Mouse (Mus musculus): ENCODE measurements around the gene Eef1akmt3. TPM values are rescaled to one million over a fixed set of nuclear protein-coding genes. Genes with fewer than 3 reads are reported as not detected.
"Not testable (repeated sequence)": the region's sequence is repeated elsewhere in the genome, so short reads cannot be mapped to it uniquely, and the experiment has no call there.

The Eef1akmt3 gene
- total RNA-seq (2021), result under 1 TPM in 1 of 2 experiments, not detected in 1; 0.11 TPM

DNA sequence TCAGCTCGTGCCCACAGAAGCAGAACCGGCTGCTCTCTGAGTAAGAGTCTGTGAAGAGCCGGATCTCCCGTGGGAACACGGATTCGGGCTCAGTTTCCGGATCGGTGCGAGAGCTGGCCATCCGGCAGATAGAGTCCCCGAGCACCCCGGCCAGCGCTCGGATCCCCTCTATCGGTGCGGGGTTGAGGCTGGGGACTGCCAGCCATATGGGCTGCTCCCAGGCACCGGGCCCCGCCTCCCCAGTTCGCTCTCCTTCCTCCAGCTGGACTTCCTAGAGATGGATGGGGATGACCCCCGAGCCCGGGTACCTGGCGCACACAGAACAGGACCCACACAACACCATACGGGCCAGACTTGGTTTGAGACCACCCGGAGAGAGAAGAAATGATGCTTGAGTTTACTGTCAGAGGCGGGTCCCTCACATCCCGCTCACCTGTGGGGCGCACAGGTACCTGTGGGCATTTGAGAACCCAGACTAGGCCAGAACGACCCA lies at the start of gene Eef1akmt3, which contains the start of gene Mettl1:
Gene Eef1akmt3 (minus strand): TSS at position 240 of the 493 bp plus-strand sequence.
Gene Mettl1 (plus strand): TSS at position 141 of the 493 bp plus-strand sequence.
- no peak for DNase-seq (ENCODE audit: low spot score)
- intact Hi-C loops (cut with DNase I), result no loop called here

DNA sequence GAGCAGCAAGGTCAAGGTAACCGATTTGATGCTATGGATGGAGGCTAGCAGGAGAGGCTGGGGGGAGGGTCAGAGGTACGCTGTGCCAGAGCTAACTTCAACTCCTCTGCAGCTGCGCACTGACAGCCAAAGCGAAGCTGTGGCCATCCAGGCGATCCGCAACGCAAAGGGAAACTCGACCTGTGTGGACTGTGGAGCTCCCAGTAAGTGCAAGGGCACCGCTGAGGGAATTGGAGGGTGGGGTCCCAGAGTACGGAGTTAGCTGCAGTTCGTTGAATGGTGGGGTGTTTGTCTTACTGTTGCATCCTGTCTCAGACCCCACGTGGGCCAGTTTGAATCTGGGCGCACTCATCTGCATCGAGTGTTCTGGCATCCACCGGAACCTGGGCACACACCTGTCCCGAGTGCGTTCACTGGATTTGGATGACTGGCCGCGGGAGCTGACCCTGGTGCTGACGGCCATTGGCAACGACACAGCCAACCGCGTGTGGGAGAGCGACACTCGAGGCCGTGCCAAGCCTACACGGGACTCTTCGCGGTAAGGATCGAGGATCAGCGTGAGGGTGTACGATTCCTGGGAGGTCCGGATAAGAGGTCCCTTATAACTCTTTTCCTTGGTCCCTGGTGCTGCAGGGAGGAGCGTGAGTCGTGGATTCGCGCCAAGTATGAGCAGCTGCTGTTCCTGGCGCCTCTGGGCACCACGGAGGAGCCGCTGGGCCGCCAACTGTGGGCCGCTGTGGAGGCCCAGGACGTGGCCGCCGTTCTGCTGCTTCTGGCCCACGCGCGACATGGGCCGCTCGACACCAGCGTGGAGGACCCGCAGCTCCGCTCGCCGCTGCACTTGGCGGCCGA lies 49.5 kb upstream of the Eef1akmt3 start:
- intact Hi-C loops (cut with DNase I), result no loop called here
- DNase-seq (ENCODE audit: low spot score), result no peak

DNA sequence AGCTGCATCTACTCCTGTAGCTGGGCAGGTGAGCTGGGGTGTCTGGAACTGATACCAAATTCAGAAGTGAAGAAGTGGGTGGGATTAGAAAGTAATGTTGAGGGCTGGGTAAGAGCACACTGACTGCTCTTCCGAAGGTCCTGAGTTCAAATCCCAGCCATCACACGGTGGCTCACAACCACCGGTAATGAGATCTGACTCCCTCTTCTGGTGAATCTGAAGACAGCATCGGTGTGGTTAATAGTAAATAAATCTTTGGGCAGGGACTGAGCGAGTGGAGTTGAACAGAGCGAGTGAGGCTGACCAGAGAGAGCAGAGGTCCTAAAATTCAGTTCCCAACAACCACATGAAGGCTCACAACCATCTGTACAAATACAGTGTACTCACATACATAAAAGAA lies 44.3 kb upstream of the Eef1akmt3 start:
- no peak for DNase-seq (ENCODE audit: low spot score)
- intact Hi-C loops (cut with DNase I), result no loop called here

DNA sequence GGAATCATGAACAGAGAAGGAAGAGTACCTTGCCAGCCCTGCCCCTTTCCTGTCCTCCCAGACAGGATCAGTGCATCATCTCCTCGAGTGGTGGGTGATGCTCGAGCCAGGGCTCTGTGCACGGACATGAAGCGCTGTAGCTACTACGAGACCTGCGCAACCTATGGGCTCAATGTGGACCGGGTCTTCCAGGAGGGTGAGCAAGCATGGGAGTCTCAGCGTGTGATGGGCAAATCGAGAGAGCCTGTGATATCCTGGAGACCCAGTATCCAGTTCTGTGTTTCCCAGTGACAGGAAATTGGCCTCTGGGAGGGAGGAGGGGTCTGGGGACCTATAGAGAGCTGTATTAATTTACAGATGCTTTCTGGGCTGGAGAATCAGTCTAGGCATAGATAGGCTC lies 43.7 kb upstream of the Eef1akmt3 start:
- intact Hi-C loops (cut with DNase I), result no loop called here
- no peak for DNase-seq (ENCODE audit: low spot score)

DNA sequence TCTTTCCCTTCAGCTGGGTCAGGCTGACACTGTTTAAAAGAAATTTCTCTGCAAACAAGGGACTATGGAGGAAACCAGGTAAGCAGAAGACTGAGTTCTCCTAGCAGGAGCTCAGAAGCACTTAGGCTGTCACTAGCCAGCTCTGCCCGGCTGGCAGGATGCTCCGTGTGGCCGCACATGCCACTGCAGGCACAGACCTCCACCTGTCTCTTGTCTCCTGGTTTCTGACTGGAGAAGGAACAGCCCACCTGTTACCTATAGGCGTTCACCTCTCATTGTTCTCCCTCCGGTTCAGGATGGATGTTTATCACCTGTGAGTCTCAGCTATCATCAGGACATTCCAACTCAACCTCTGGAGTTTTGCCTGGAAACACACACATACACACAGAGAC lies 42.6 kb upstream of the Eef1akmt3 start:
- intact Hi-C loops (cut with DNase I), result no loop called here
- DNase-seq (ENCODE audit: low spot score), result no peak

DNA sequence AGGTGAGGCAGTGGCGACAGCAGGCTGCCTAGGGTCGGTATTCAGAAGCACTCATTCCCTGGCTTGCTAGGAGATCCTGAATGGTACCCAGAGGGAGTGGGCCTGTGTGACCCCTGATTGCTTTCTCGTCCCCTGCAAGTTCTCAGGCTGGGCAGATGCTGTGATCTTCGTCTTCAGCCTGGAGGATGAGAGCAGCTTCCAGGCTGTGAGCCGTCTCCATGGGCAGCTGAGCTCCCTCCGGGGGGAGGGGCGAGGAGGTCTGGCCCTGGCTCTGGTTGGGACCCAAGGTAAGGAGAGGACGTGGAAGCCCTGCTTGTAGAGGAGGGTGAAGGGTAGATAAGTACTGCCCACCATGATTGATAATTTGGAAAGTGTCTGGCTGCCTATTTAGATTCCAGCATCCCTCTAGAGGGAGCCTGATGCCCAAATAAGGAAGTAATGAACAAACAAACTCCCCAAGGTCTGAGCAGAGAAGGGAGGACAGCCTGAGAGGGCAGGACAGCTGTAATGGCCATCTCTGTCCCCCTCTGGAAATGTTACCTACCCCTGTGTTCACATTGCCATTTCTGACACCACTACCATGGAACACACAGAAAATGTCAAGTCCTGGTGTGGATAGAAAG lies 42.1 kb upstream of the Eef1akmt3 start:
- DNase-seq (ENCODE audit: low spot score), result no peak

DNA sequence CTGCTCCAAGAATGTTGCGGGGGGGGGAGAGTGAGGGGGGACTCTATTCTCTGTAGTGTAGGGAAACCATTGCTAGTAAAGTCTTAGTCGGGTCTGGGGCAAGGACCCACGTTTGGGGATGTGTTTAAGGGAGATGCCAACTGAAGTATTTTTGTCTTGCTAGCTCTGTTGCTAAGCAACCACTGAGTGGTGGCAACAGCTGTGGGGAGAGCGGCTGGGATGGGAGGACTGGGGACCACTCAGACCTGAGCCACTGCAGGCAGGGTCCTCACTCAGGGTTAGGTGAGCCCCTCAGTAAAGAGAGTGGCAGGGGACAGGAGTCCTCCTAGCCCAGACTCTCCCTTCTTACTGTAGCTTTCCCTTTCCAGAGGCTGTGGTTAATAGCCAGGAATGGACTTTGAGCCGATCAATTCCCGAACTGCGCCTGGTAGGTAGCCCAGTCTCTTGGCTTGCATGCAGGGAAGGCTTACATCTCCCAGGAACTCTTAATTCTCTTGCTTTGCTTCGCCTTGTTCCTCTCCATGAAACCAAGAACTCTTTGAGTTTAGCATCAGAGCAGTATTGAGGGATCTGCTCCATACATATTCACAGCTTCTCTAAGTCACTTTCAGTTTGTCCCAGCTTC lies 40.8 kb upstream of the Eef1akmt3 start:
- intact Hi-C loops (cut with DNase I), result no loop called here
- DNase-seq (ENCODE audit: low spot score), result no peak

More for the DNA sequence above, 42.1 kb upstream of the Eef1akmt3 start:
- intact Hi-C loops (cut with DNase I), result no loop called here

DNA sequence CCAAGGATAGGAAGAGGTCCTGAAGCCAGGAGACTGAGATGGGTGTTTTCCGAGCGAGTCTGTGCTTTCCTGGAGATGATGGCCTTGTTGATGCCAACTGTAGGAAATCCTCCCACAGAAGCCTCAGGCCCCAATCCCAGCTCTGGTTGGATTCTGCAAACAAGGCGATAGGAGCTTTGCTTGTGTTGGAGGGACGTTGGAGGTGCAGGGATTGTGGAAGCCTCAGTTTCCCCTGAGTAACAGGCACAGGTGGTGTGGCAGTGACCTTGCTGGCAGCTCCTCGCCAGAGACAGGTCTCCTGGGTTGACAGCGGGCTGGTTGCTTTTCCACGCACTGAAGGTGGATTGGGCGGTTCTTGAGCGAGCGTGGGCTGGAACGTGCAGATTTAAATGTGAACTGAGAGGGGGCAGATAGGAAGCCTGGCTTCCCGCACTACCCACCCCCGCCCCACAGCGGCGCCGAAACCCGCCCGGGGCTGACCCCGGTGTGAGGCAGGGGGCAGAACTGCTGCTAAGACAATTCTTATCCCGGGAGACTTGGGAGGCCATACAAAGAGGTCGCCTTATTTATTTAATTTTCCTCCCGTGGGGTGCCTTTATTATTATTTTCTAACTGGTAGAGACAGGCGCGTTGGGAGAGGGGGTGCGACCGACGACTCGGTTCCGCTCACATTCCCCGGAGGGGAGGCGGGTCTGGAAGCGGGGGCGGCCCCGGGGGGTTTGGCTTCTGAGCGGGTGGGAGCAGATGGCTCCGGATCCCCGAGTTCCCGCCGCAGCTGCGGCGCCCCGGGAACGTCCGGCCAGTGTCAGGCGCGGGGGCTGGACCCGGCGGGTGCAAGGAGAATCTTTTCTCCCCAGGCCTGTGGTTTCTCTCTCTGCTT lies 39.8 kb upstream of the Eef1akmt3 start:
- DNase-seq (ENCODE audit: low spot score), result no peak
- intact Hi-C loops (cut with DNase I), result no loop called here

- intact Hi-C loops (cut with DNase I), result no loop called here
- DNase-seq (ENCODE audit: low spot score), result no peak
Measured at GRCm38 (mm10) chr10:127079665-127080391, 38.5 kb upstream of the Eef1akmt3 start.

- DNase-seq (ENCODE audit: low spot score), result no peak
- intact Hi-C loops (cut with DNase I), result no loop called here
Measured at GRCm38 (mm10) chr10:127078677-127079575, 37.6 kb upstream of the Eef1akmt3 start.

- intact Hi-C loops (cut with DNase I), result no loop called here
- no peak for DNase-seq (ENCODE audit: low spot score)
Measured at GRCm38 (mm10) chr10:127078001-127078676, 36.8 kb upstream of the Eef1akmt3 start.

DNA sequence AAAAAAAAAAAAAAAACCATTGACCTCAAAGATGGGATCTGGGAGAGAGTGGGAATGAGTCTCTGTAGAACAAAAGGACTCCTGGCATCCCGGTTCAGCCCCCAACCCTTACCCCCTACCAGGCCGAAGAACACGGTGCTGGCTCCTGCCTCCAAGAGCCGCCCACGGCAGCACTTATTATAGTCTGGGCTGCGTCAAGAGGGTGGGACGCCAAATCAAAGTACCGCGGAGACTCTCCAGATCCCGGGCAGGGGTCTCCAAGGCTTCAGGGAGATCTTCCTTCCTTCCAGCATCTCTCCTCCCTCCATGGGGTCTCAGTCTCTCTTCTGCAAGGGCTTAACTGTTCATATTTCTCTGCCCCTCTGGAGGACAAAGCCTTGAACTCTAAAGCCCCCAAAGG lies 36.2 kb upstream of the Eef1akmt3 start:
- intact Hi-C loops (cut with DNase I), result no loop called here

DNA sequence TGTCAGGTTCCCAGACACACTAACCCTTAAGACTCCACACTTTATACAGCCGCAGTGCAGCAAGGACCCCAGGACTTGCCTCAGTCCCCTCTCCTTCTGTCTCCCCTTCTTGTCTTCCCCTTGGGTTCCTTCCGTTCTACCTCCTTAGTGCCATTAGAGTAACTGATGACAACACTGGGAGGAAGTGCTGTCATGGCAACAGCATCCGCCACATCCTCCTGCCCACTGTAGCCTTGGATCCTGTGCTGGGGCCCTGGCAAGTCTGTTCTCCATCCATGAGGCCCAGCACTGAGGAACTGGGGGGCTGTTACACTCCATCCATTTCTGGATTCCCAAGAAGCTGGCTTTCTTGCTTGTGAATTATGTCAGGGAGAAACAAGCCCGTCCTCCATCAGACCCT lies 34.8 kb upstream of the Eef1akmt3 start:
- intact Hi-C loops (cut with DNase I), result no loop called here

More for the DNA sequence above, 36.2 kb upstream of the Eef1akmt3 start:
- no peak for DNase-seq (ENCODE audit: low spot score)

GRCm38 (mm10) chr10:127075651-127076050 lies 34.3 kb upstream of the Eef1akmt3 start:
- DNase-seq (ENCODE audit: low spot score), result no peak
- intact Hi-C loops (cut with DNase I), result no loop called here

More for the DNA sequence above, 34.8 kb upstream of the Eef1akmt3 start:
- DNase-seq (ENCODE audit: low spot score), result no peak

DNA sequence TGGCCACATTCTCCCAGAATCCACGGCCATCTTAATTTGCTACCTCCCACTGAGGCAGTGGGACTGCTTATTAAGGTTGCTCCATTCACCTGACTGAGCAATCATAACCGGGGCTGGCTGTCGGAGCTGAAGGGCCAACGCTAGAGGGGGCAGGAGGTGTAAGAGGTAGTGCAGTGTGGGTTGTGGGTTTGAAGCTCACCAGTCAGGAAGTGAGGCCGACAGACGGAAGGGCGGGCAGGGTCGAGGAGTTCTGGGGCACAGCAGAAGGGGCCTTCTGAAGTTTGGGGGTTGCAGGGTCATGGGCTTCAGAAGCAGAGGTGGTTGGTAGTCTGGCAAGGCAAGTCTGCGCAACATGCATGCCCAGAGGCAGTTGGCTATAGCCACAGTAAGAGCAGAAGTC lies 33.8 kb upstream of the Eef1akmt3 start, which contains the start of gene Agap2:
Gene Agap2 (plus strand): TSS at position 205 of the 400 bp plus-strand sequence.
- DNase-seq (ENCODE audit: low spot score), result no peak
- intact Hi-C loops (cut with DNase I), result no loop called here

- intact Hi-C loops (cut with DNase I), result no loop called here
- DNase-seq (ENCODE audit: low spot score), result no peak
Measured at GRCm38 (mm10) chr10:127073981-127074380, 32.7 kb upstream of the Eef1akmt3 start.

- DNase-seq (ENCODE audit: low spot score); intact Hi-C loops (cut with DNase I): not testable (repeated sequence)
Measured at GRCm38 (mm10) chr10:127072969-127073368, 31.7 kb upstream of the Eef1akmt3 start.

Data from heart, postnatal 25 days (tissue).